Mouse (Mus musculus) spleen, adult 18-20 months (tissue): Measurements from ENCODE around the gene Ccdc84.
"Not testable (repeated sequence)": the region's sequence is repeated elsewhere in the genome, so short reads cannot be mapped to it uniquely, and the experiment has no call there.

ENCODE experiments used
- DNase-seq, 2 experiments: peaks; one replicate each; pipeline ENCODE4 v3.0.0; 2022; ENCODE audit warnings: mixed read lengths in 2 of 2

Ccdc84 gene

GRCm38 (mm10) chr9:44407752-44408097 lies 10.6 kb downstream of the Ccdc84 start:
- no peak for DNase-seq

DNA sequence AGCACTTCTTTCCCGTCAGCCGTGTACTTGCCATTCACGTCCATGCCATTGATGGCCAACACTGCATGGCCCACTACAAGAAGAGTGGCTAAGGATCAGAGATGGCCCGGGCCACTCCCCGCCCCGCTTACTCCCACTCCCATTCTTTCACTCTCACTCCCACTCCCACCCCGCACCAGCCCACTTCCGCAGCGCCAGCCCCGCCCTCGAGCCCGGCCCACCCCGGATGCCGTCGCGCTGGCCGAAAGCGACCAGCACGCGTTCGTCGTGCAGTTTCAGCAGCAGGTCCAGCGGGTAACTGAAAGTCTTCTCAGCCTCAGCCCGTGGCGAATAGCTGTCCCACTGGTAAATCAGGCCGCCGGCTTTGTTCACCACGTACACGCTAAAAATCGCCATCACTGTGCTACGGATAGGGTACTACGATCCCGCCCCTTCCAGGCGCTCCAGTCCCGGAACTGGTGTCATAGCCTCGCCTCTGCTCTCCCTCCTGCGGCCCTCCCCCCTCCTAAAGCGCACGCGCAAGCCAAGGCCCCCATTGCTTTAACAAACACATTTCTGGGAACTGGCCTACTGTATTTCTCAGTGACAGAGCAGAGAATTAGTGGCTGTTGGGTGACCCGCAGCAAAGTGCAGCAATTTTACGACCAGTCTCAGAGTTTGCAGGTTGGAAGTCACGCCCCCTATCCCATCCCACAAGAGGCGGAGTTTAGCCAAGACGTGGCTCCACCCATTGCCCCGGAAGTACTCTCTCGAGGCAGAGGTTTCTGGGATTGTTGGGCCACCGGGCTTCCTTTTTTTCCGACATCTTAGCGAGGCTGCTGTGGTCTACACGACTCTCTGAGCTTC lies 11.2 kb downstream of the Ccdc84 start, which contains the start of the genes Rps25 and Trappc4:
Rps25 (plus strand) TSS at position 234 of the 846 bp plus-strand sequence.
Trappc4 (minus strand) TSS at position 695 of the 846 bp plus-strand sequence.
- peak; percentile 82 to 92 for DNase-seq

DNA sequence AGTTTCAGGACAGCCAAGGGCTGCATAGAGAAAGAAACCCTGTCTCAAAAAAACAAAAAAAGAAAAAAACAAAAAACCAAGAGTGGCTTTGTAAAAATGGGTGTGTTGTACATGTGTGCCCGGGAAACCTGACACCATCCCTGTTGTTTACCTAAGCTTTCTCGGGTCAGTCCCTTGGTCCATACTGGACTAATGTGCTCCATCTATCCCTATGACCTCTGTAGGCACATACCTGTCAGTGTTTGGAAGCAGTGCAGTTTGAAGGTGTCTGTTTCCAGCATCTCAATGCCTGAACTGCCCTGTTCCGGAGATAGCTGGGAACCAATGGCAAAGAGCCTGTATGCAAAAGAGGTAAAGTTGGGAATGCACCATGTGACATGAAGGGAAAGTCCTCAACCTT lies 13.4 kb downstream of the Ccdc84 start:
- DNase-seq: no peak

DNA sequence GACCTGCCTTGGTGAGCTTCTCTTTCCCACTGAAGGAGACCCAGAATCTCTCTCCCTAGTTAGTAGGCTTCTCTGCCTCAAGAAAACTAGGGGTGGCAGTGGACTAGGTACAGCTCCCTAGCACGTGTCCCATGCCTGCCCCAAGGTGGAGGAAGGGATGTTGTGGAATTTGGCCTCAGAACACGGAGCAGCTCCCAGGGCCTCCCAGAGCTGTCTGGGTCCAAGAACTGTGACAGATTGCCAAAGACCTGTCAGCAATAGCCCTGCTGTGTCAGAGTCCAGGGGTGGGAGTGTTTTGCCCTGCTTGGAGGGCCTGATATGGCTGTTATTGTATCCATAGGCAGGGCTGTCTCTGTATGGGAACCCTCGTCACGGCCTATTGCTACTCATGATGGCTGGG lies 17.3 kb downstream of the Ccdc84 start:
- no peak for DNase-seq

- no peak for DNase-seq
These were observed 18.6 kb downstream of the Ccdc84 start for GRCm38 (mm10) chr9:44399795-44400114.

- no peak for DNase-seq
These were observed 19.1 kb downstream of the Ccdc84 start for GRCm38 (mm10) chr9:44399114-44399794.

- no peak for DNase-seq
These were observed 19.8 kb downstream of the Ccdc84 start for GRCm38 (mm10) chr9:44398551-44398950.

- no peak for DNase-seq
These were observed 20.3 kb downstream of the Ccdc84 start for GRCm38 (mm10) chr9:44398087-44398486.

GRCm38 (mm10) chr9:44396684-44397411 lies 21.5 kb downstream of the Ccdc84 start, which contains the start of gene Slc37a4:
TSS of gene Slc37a4 (plus strand) at chr9:44396852.
- DNase-seq: peak; percentile 92 to 96

DNA sequence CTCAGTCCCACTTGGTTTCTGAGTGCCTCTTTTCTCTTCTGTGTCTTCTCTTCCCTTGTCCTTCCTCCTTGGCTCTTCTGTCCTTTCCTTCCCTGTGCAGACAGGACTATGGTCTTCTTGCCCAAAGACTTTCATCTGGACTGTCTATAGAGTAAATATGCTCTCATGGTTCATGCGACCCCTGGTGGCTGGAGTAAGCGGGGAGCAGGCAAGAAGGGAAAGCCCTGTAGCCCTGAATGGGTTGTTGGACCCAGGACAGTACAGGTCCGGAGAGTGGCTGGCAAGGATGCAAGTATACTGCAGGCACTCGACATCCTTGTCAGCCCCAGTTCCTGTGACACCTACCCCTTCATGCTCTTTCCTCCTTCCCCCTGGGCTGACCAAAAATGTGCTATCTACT lies 26.9 kb downstream of the Ccdc84 start:
- DNase-seq: peak; percentile 46 to 81

DNA sequence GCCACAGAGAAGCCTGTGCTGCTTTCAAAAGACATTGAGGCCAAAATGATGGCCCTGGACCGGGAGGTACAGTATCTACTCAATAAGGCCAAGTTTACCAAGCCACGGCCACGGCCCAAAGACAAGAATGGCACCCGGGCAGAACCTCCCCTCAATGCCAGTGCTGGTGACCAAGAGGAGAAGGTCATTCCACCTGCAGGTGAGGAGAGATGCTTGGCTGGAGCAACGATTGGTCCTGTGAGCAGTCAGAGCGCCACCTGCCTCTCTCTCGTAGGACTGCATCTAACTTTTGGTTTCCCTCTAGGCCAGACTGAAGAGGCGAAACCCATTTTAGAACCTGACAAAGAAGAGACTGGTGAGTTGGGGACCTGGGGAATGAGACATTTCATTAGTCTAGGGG lies 29.1 kb downstream of the Ccdc84 start:
- peak in 1 of 2 experiments; percentile 61 for DNase-seq

GRCm38 (mm10) chr9:44387221-44387620 lies 31.1 kb downstream of the Ccdc84 start:
- DNase-seq: no peak

GRCm38 (mm10) chr9:44384596-44384995 lies 33.8 kb downstream of the Ccdc84 start:
- DNase-seq: no peak

DNA sequence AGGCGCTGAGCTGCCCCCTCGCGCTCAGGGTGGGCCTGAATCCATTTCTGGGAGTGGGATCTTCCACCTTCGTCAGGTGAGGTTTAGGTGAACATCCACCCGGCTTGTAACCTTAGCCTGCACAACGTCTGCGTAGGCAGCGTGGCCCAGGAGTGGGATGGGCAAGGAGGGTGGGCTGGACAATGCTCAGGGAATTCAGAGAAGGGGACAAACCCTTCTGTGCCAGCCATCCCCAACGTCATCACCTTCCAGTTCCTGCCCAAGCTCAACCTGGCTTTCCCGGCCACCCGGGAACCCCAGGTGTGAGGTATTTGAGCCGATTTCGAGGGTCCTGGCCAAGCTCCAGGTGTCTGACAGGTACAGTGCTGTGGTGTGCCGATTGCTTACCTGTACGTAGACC lies 38.5 kb downstream of the Ccdc84 start:
- no peak for DNase-seq

- peak; percentile 99 to 100 for DNase-seq
These were observed 39.1 kb downstream of the Ccdc84 start, which contains the start of gene Hyou1 for GRCm38 (mm10) chr9:44379054-44379834. TSS of gene Hyou1 (plus strand) at chr9:44379490.

DNA sequence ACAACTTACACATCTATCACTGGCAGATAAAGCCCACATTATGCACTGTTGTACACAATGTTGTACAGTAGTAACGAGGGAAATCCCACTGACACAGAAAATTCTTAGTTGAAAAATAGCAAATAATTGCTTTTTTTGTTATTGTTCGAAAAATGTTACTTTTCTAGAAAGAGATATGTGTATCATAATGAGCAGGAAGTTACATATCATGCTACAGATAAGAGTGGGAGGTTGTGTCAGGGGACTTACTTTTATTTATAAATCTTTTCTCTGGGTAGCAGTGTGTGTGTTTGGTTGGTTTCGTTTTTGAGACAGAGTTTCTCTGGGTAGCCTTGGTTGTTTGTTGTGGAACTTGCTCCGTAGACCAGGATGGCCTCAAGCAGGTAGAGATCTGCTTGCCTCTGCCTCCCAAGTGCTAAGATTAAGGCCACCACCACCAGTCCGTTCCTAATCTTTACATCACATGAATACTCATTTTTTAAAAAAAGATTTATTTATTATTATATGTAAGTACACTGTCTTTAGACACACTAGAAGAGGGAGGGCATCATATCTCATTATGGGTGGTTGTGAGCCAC lies 40.1 kb downstream of the Ccdc84 start:
- no peak for DNase-seq

DNA sequence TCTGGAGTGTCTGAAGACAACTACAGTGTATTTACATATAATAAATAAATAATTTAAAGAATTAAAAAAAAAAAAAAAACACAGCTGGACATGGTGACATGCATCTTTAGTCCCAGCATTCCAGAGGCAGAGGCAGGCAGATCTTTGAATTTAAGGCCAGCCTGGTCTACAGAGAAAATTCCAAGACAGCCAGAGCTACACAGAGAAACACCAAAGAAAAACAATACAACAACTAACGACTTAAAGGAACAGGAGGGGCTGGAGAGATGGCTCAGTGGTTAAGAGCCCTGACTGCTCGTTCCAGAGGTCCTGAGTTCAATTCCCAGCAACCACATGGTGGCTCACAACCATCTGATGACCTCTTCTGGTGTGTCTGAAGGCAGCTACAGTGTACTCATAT lies 41.0 kb downstream of the Ccdc84 start:
- DNase-seq: not testable (repeated sequence)

GRCm38 (mm10) chr9:44376141-44376540 lies 42.2 kb downstream of the Ccdc84 start:
- DNase-seq: no peak

DNA sequence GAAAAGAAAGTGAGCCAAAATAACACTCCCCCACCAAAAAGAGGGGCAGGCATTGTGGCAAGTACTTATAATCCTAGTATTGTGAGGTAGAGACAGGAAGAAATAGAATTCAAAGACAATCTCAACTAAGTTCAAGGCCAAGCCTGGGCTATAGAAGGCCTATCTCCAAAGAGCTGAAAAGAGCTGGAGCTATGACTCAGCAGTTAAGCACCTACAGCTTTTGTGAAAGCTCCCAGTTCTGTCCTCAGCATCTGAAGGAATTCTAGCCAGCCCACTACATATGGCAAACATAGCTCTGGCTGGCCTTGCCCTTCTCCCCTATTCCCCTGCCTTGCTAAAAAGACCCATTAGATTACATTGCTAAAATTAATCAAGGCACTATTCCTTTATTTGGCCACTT lies 45.0 kb downstream of the Ccdc84 start:
- no peak for DNase-seq

GRCm38 (mm10) chr9:44364480-44364879 lies 53.9 kb downstream of the Ccdc84 start:
- DNase-seq: peak in 1 of 2 experiments; percentile 29

DNA sequence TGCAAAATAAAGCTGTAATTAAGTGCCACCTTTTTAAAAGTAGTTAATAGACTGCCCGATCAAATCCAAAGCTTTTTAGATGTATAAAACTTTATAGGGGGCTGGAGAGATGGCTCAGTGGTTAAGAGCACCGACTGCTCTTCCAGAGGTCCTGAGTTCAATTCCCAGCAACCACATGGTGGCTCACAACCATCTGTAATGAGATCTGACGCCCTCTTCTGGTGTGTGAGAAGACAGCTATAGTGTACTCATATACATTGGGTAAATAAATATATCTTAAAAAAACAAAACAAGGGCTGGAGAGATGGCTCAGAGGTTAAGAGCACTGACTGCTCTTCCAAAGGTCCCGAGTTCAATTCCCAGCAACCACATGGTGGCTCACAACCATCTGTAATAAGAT lies 56.4 kb downstream of the Ccdc84 start:
- not testable (repeated sequence) for DNase-seq
